Mouse (Mus musculus) CD4-positive naive resting alpha-beta T cell, adult 57 days (primary cell): ENCODE results near the gene Rag2. TPM values are rescaled to one million over a fixed set of nuclear protein-coding genes. Genes with fewer than 3 reads are reported as not detected.

Source experiments
- total RNA-seq: library from RNA; stranded (reverse); gene quantifications from one replicate; pipeline ENCODE4 v1.2.4, GENCODE M21; 2023

The Rag2 gene
- not detected for total RNA-seq

DNA sequence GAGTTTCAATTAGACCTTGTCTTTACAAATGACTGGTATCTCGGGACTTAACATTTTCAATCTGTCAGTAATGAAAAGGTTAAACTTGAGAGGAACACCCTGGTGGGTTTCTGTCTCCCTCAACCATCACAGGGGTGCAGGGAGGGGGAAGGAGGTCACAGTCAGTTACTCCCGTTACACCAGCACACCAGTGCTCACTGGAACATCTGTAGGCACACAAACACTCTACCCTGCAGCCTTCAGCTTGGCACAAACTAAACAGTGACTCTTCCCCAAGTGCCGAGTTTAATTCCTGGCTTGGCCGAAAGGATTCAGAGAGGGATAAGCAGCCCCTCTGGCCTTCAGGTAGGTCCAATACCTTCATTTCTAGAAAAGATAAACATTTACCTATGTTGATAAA, at the start of gene Rag2:
Gene Rag2, plus strand, starts transcription at position 193 of the 400 bp plus-strand sequence.

DNA sequence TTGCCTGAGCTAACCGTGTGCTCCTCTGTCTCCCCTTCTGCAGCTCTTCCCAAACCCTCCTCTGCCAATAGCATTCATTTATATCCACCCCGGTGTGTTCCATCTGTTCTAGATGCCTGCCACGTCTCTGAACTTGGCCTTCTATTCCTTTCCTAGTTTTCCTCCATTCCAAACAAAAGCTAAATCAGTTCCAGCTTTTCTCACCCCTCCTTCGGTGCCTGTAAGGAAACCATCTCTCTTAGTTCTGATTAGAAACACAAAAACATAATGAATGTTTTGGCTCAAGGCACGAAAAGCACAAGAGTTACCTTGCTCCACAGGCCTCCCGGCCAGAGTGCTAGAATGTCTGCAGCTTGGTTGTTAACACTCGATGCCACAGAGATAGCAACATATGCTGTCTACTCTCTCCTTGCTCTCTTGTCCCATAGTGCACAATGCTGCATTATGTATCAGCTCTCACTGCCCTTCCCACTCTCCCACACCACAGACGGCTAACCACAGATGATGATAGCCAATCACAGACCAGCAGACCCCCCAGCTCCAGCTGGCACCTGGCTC, 24.7 kb downstream of the Rag2 start, which contains the start of the genes Rag1 and B230118H07Rik:
Gene Rag1, minus strand, starts transcription at position 388 of the 558 bp plus-strand sequence.
Gene B230118H07Rik, minus strand, starts transcription at position 419 of the 558 bp plus-strand sequence.

DNA sequence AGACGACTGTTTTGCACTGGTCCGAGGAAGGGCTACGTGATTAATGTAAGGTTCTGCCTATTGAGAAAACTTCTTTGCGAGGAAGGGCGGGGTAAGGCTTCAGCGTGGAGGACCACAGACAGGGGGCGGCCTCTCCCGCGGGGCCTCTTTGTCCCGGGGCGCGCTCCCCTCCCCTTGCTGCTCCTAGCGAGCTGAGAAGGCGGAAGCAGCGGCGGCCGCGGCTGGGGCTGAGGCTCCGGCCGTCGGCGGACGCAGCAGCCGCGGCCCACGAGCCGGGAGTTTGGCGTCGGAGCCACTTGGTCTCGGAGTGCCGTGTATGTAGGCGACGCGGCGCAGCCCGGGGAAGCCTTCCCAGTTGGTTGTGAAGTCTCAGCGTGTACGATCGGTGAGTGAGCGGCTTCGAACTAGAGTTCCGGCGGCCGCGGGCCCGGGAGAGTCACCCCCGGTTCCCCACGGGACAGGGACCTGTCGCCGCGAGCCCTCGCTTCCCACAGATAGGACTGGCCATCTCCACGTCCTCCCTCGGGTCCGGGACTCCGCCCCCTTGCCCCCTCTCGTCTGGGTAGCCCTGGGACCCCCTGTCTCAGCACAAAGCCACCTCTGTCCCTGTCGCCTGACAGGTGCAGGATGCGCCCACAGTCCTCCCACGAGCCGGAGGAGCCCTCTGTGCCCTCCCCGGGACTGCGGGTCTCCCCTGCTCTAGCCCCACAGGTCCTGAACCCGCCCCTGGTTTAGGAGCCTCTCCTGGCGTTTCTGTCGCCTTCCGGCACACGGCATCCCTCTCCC, 53.9 kb downstream of the Rag2 start, which contains the start of gene Traf6:
Gene Traf6, plus strand, starts transcription at position 194 of the 786 bp plus-strand sequence.

Other genes with a start within 250 kb of the Rag2 start
- not detected for gene Rag1, start 24.8 kb downstream of the Rag2 start, total RNA-seq
- 3.5 TPM for gene B230118H07Rik, start 24.8 kb downstream of the Rag2 start, total RNA-seq
- 52.5 TPM for gene Traf6, start 53.7 kb downstream of the Rag2 start, total RNA-seq